Mouse (Mus musculus) gastrocnemius, adult 2 months (tissue): Measurements from ENCODE around the gene Hacl1. TPM values are rescaled to one million over a fixed set of nuclear protein-coding genes. Genes with fewer than 3 reads are reported as not detected.

Source experiments
- DNase-seq: peaks from one replicate; pipeline ENCODE4 v3.0.0; 2022
- H3K27ac ChIP-seq: fragments of 200-600 bp; 2 replicates; pipeline ENCODE4 v1.8.1; 2022; ENCODE audit warnings: mild to moderate bottlenecking
- H3K4me3 ChIP-seq: fragments of 200-600 bp; 2 replicates; pipeline ENCODE4 v1.8.1; 2022; ENCODE audit warnings: mild to moderate bottlenecking, moderate library complexity
- CTCF ChIP-seq: fragments of 200-600 bp; IDR thresholded peaks from 2 replicates; pipeline ENCODE4 v1.8.1; 2022; ENCODE audit warnings: antibody characterized with exemption, mild to moderate bottlenecking, moderate library complexity
- intact Hi-C: fragments of 180-260 bp; cut with DNase I; formaldehyde crosslinking; loops from one replicate; pipeline ENCODE4 v1.15.1; 2025
- total RNA-seq, 2 experiments: library from RNA; stranded (reverse); gene quantifications; 2 replicates each; pipeline ENCODE4 v1.2.3; 2021

Gene Hacl1
- total RNA-seq, 2 experiments from 2014 or later, result 4.9 to 5.7 TPM

DNA sequence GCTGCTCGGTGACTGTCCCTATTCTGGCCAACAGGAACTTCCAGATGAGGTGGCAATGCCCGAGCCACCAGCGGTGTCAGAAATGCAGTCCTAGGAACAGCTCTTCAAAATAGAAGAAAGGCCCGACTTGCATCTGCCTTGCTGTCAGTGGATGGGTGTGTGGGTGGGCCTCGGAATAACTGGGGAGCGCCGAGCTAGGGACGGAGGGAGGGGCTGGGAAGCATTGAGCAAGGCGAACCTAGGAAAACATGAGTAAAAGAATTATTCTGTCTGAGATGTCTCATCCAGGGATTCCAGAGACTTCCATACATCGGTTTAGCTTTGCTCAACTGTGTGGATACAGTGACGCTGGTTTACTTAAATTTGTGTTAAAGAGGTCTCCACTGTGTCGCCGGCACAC, 27.2 kb upstream of the Hacl1 start:
- peak overlapping the region; percentile 87 for H3K27ac ChIP-seq
- intact Hi-C loops, result no loop called here
- TF ChIP-seq CTCF, result no peak
- no peak for DNase-seq
- H3K4me3 ChIP-seq, result peak overlapping the region; percentile 70; the same call in 1 of the 2 replicates

DNA sequence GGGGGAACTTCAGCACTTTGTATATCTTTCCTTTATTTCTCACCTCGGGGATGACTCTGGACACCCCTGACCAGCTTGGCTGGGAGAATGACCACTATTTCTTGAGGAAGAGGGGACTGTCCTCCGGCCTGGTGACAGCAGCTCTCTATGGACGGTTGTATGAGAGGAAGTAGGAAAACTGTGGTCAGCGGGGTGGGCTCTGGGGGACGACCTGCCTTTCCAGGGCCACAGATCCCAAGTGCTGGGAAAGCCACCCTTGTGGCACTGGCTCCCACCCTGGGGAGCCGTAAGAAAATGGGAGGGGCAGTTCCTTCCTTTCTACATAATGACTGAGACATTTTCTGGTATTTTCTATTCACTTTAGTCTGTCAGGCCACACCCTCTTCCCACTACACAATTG, 26.7 kb upstream of the Hacl1 start:
- H3K4me3 ChIP-seq, result no peak overlapping the region
- intact Hi-C loops, result no loop called here
- no peak for DNase-seq
- no peak for TF ChIP-seq CTCF
- peak overlapping the region; percentile 87 for H3K27ac ChIP-seq

DNA sequence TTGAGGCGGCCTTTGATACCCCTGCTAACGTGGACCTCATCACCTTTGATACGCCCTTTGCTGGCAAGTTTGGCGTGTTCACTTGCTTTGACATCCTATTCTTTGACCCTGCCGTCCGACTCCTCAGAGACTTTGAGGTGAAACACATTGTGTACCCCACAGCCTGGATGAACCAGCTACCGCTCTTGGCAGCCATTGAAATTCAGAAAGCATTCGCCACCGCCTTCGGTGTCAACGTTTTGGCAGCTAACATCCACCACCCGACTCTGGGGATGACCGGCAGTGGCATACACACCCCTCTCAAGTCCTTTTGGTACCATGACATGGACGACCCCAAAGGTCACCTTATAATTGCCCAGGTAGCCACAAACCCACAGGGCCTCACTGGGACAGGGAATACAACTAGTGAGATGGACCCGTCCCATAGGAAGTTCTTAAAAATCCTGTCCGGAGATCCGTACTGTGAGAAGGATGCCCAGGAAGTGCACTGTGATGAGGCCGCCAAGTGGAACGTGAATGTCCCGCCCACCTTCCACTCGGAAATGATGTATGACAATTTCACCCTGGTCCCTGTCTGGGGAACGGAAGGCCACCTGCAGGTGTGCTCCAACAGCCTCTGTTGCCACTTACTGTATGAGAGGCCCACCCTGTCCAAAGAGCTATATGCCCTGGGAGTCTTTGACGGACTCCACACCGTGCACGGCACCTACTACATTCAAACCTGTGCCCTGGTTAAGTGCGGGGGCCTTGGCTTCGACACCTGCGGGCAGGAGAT, 26.0 kb upstream of the Hacl1 start:
- DNase-seq, result no peak
- Histone ChIP-seq H3K27ac (peak overlapping the region; percentile 87), H3K4me3 (no peak overlapping the region)
- intact Hi-C loops, result no loop called here
- no peak for TF ChIP-seq CTCF

- H3K4me3 ChIP-seq, result no peak overlapping the region
- intact Hi-C loops, result no loop called here
- peak overlapping the region; percentile 100 for H3K27ac ChIP-seq
- no peak for DNase-seq
- TF ChIP-seq CTCF, result no peak
Measured at GRCm38 (mm10) chr14:31665566-31665940, 24.5 kb upstream of the Hacl1 start.

- no peak for DNase-seq
- intact Hi-C loops, result no loop called here
Measured at GRCm38 (mm10) chr14:31664903-31665565, 23.9 kb upstream of the Hacl1 start.

DNA sequence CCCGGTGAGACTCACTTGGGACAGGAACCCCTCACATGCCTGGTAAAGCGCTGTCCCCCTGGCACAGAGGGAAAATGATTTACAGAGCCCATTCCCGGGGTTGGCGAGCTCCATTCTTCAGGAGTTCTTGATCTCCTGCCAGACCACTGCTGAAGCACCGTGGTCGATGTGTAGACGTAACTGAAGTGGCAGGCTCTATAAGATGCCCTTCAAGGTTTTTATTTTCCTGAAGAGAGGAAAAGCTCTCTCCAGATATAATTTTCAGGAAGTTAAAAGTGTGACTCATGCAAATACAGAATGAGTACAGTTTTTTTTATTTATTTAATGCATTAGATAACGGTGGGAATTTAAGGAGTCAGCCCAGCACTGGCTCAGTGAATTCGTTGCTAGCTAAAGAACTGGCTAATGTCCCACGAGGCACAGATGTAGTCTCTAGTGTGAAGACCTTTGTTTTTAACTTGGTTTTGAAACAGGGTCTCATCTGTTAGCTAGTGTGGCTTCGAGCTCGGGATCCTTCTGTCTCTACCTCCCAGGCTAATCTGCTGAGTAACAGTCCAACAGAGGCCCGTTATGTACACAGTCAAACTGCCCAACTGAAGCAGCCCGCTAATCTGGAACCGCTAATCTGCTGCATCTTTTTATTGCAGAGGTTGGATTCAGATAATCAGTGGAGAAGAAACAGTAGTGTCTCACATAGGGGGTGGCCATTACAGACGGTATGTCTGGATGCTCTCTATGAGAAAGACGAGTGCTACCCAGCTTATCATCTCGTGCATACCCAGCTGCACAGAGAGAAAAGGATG, 23.2 kb upstream of the Hacl1 start:
- intact Hi-C loops, result no loop called here
- Histone ChIP-seq H3K4me3 (no peak overlapping the region), H3K27ac (peak overlapping the region; percentile 100)
- no peak for TF ChIP-seq CTCF
- no peak for DNase-seq

More at GRCm38 (mm10) chr14:31664903-31665565, 23.9 kb upstream of the Hacl1 start:
- TF ChIP-seq CTCF, result no peak
- H3K27ac ChIP-seq, result peak overlapping the region; percentile 100
- H3K4me3 ChIP-seq, result no peak overlapping the region

GRCm38 (mm10) chr14:31663376-31664099, 22.5 kb upstream of the Hacl1 start:
- TF ChIP-seq CTCF, result no peak
- intact Hi-C loops, result no loop called here
- peak overlapping the region; percentile 66 for H3K4me3 ChIP-seq
- H3K27ac ChIP-seq, result peak overlapping the region; percentile 100
- no peak for DNase-seq

GRCm38 (mm10) chr14:31662555-31663211, 21.6 kb upstream of the Hacl1 start:
- intact Hi-C loops, result no loop called here
- DNase-seq, result peak; percentile 88
- H3K4me3 ChIP-seq, result peak overlapping the region; percentile 66
- no peak for TF ChIP-seq CTCF
- peak overlapping the region; percentile 100 for H3K27ac ChIP-seq

- DNase-seq, result peak; percentile 93
- TF ChIP-seq CTCF, result peak; percentile 28
- H3K27ac ChIP-seq, result peak overlapping the region; percentile 100
- intact Hi-C loops, result no loop called here
- peak overlapping the region; percentile 66 for H3K4me3 ChIP-seq
Measured at GRCm38 (mm10) chr14:31661671-31662554, 20.8 kb upstream of the Hacl1 start.

GRCm38 (mm10) chr14:31660312-31661093, 19.4 kb upstream of the Hacl1 start:
- peak overlapping the region; percentile 100 for H3K27ac ChIP-seq
- DNase-seq, result no peak
- intact Hi-C loops, result no loop called here
- no peak for TF ChIP-seq CTCF
- H3K4me3 ChIP-seq, result peak overlapping the region; percentile 66
